Mouse (Mus musculus) Patski (cell line): ENCODE measurements around the gene Pla2g2d. TPM values are rescaled to one million over a fixed set of nuclear protein-coding genes. Genes with fewer than 3 reads are reported as not detected.

Source experiments
- ATAC-seq: fragments of 100-300 bp; one replicate; pipeline ENCODE4 v1.8.0; 2021
- CTCF ChIA-PET: fragments of 350-600 bp; sonication (Branson Sonifier 250); formaldehyde crosslinking; loops from one replicate; lab custom pipeline; 2022; ENCODE audit warnings: inconsistent platforms; lab: Charles Lee
- POLR2A ChIA-PET: fragments of 350-600 bp; sonication (Branson Sonifier 250); formaldehyde crosslinking; loops from one replicate; lab custom pipeline; 2022; ENCODE audit warnings: antibody characterized with exemption, inconsistent platforms; lab: Charles Lee
- DNase-seq: peaks from one replicate; pipeline ENCODE4 v3.0.0-alpha.2; 2011; ENCODE audit warnings: low read depth, low spot score
- H3K27me3 ChIP-seq: fragments of 371-371 bp; one replicate; pipeline ENCODE4 v1.5.1; 2021
- CTCF ChIP-seq: fragments of 100-300 bp; IDR thresholded peaks from one replicate; pipeline ENCODE4 v1.5.1; 2021
- in situ Hi-C: fragments of 300-500 bp; cut with MboI; formaldehyde crosslinking; loops from 3 replicates; pipeline ENCODE4 v1.11.1; 2018; ENCODE audit warnings: low pct_unique_long_range_greater_than_20kb, mixed read lengths
- polyA plus RNA-seq: library from polyadenylated mRNA; unstranded; gene quantifications from one replicate; pipeline ENCODE4 v1.2.3, GENCODE M21; 2021

Gene Pla2g2d
- polyA plus RNA-seq, result 0.03 TPM

DNA sequence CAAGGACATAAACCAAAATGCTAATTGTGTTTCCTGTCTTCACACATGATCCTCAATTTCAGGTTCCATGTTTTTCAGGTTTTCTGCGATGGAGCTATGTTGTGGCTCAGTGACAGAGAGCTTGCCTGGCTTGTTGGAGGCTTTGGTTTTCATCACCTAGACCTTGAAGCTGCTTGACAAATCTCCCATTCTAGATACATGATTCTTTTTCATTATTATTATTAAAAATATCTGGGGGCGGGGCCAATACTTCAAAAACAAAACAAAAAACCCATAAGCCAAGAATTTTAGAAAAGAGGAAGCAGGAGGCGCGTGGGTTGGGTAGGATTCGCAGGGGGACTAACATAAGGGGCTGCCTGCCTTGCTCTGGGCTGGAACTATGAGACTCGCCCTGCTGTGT is at the start of gene Pla2g2d:
Gene Pla2g2d, plus strand, starts transcription at position 301 of the 400 bp plus-strand sequence.
- in situ Hi-C loops, result no loop called here

GRCm38 (mm10) chr4:138725751-138726150 is 49.8 kb upstream of the Pla2g2d start:
- POLR2A ChIA-PET, result no interaction called here
- H3K27me3 ChIP-seq, result peaks cover 34% of the 10 kb centered on the region
- TF ChIP-seq CTCF, result no peak
- in situ Hi-C loops, result no loop called here
- CTCF ChIA-PET, result no interaction called here
- ATAC-seq, result no peak
- DNase-seq, result no peak

More for the DNA sequence above, at the start of gene Pla2g2d:
- H3K27me3 ChIP-seq, result peaks cover 6% of the 10 kb centered on the region
- ChIA-PET POLR2A (no interaction called here), CTCF (no interaction called here)
- TF ChIP-seq CTCF, result no peak
- no peak for ATAC-seq
- no peak for DNase-seq

GRCm38 (mm10) chr4:138729018-138729703 is 46.4 kb upstream of the Pla2g2d start:
- no peak for TF ChIP-seq CTCF
- DNase-seq, result no peak
- ChIA-PET CTCF (no interaction called here), POLR2A (no interaction called here)
- in situ Hi-C loops, result no loop called here
- peaks cover 30% of the 10 kb centered on the region for H3K27me3 ChIP-seq
- no peak for ATAC-seq

GRCm38 (mm10) chr4:138734105-138734504 is 41.4 kb upstream of the Pla2g2d start:
- CTCF ChIA-PET, result no interaction called here
- in situ Hi-C loops, result no loop called here
- TF ChIP-seq CTCF, result no peak
- POLR2A ChIA-PET, result no interaction called here
- DNase-seq, result no peak
- ATAC-seq, result no peak
- peaks cover 22% of the 10 kb centered on the region for H3K27me3 ChIP-seq

DNA sequence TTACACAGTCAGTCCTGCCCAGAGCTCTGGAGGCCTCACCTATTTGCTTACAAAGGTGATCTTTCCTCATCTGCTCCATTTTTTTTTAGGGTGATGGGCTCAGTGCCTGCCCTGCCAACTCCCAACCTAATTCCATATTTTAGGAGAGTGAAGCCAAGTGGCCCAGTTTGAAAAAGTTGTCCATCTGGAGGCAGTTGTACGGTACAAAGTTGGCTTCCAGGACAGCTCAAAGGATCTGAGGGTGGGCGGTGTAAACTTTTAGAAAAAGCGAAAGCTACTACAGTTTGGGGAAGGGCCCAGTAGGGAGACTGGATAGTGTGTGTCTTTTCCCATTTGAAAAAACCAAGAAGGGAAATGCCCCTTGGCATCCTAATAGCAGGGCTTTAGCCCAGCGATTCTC is 40.7 kb upstream of the Pla2g2d start:
- CTCF ChIA-PET, result no interaction called here
- POLR2A ChIA-PET, result no interaction called here
- TF ChIP-seq CTCF, result no peak
- in situ Hi-C loops, result no loop called here
- no peak for DNase-seq
- ATAC-seq, result no peak
- H3K27me3 ChIP-seq, result peaks cover 21% of the 10 kb centered on the region

- no peak for ATAC-seq
- CTCF ChIA-PET, result no interaction called here
- no peak for TF ChIP-seq CTCF
- POLR2A ChIA-PET, result no interaction called here
- in situ Hi-C loops, result no loop called here
- H3K27me3 ChIP-seq, result peaks cover 21% of the 10 kb centered on the region
- no peak for DNase-seq
These were observed 38.5 kb upstream of the Pla2g2d start, which contains the start of gene Ubxn10 for GRCm38 (mm10) chr4:138737031-138737430. Gene Ubxn10 (minus strand): TSS chr4:138737167.

GRCm38 (mm10) chr4:138739136-138739851 is 36.2 kb upstream of the Pla2g2d start:
- CTCF ChIA-PET, result no interaction called here
- H3K27me3 ChIP-seq, result peaks cover 14% of the 10 kb centered on the region

GRCm38 (mm10) chr4:138745884-138746283 is 29.7 kb upstream of the Pla2g2d start:
- no peak for DNase-seq
- in situ Hi-C loops, result loop anchor here (5.0 kb wide), 1 partner anchor 111 kb away; no protein-coding TSS in a partner anchor

More at GRCm38 (mm10) chr4:138739136-138739851, 36.2 kb upstream of the Pla2g2d start:
- POLR2A ChIA-PET, result no interaction called here
- TF ChIP-seq CTCF, result no peak
- no peak for DNase-seq
- in situ Hi-C loops, result no loop called here
- no peak for ATAC-seq

DNA sequence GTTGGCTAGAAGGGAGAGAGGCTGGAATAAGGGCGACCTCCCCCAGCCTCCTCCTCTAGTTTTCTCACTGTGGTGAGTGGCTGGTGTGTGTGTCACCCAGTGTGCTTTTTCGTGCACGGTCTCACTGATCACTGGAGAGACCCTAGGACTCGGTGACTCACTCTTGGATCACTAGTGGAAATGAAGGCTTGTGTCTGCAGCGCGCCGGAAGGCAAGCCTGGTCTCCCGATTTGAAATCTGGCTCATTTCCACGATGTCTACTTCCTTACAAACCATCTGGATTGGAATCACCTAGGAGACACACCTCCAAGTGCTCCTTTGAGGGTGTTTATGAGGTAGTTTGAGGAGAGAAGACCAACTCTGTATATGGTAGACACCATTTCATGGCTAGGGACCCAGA is 28.7 kb upstream of the Pla2g2d start:
- DNase-seq, result no peak
- ChIA-PET CTCF (no interaction called here), POLR2A (no interaction called here)
- in situ Hi-C loops, result loop anchor here (5.0 kb wide), 1 partner anchor 110 kb away; no protein-coding TSS in a partner anchor
- no peak for ATAC-seq
- no peak for TF ChIP-seq CTCF
- H3K27me3 ChIP-seq, result peaks cover 8% of the 10 kb centered on the region

More at GRCm38 (mm10) chr4:138745884-138746283, 29.7 kb upstream of the Pla2g2d start:
- no peak for ATAC-seq
- TF ChIP-seq CTCF, result no peak
- peaks cover 8% of the 10 kb centered on the region for H3K27me3 ChIP-seq
- CTCF ChIA-PET, result no interaction called here
- POLR2A ChIA-PET, result interaction anchor here (0.9 kb wide), 1 partner anchor 96 kb away, joined by 3 read pairs; no protein-coding TSS in a partner anchor

DNA sequence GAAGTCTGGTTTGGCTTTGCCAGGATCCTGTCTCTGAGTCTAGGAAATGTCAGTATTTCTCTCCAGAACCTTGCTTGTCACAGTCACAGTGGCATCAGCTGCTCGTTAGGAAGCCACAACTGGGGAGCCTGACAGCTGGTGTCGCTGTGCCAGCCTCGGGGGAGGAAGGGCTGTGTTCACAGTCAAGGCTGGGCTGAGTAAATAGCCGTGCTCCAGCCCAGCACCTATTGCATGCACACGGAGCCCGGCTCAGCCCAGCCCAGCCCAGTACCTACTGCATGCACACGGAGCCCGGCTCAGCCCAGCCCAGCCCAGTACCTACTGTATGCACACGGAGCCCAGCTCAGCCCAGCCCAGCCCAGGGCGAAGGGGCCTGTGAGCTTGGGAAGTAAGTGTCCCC is 27.7 kb upstream of the Pla2g2d start:
- in situ Hi-C loops, result loop anchor here (5.0 kb wide), 1 partner anchor 109 kb away; no protein-coding TSS in a partner anchor
- DNase-seq (no peak), ATAC-seq (no peak)
- POLR2A ChIA-PET, result no interaction called here
- no peak for TF ChIP-seq CTCF
- peaks cover 8% of the 10 kb centered on the region for H3K27me3 ChIP-seq
- CTCF ChIA-PET, result interaction anchor here (2.3 kb wide), 1 partner anchor 104 kb away, joined by 14 read pairs; no protein-coding TSS in a partner anchor
